Mouse (Mus musculus): ENCODE measurements at regions not wholly inside any gene's neighbourhood (a gene's known extent, or its start where the extent isn't known, plus 50 kb on each side); places are given as distances from the start of the nearest gene placed in this dataset.

GRCm38 (mm10) chr3:121880355-121880754 is 65.3 kb upstream of the Abcd3 start:
- Histone ChIP-seq H3K9me3 (ENCODE audit: low read length) (no peaks in the 10 kb centered on the region), H3K4me3 (ENCODE audit: low read depth, low read length) (no peak overlapping the region), H3K27ac (ENCODE audit: low read length) (no peak overlapping the region), H3K4me1 (ENCODE audit: insufficient read depth, low read depth, low read length) (no peaks in the 10 kb centered on the region), H3K4me2 (replicated peaks; ENCODE audit: low read depth, low read length) (no peak overlapping the region), H3K9ac (replicated peaks; ENCODE audit: low read depth) (no peak overlapping the region), H3K27me3 (replicated peaks; ENCODE audit: insufficient read depth, low read length) (no peaks in the 10 kb centered on the region), H3K36me3 (ENCODE audit: insufficient read depth, low read length) (no peaks in the 10 kb centered on the region)
- TF ChIP-seq EP300 (IDR thresholded peaks at IDR 0.05) (no peak), CTCF (IDR thresholded peaks at IDR 0.05) (no peak)
- ATAC-seq (no peak), DNase-seq (ENCODE audit: low spot score) (no peak)
- 84% methylated on average over 8 of the region's 8 CpGs for WGBS

GRCm38 (mm10) chr3:121875072-121875471 is 60.0 kb upstream of the Abcd3 start:
- 70% methylated on average over 4 of the region's 4 CpGs for WGBS
- H3K27ac ChIP-seq (ENCODE audit: low read length), result no peak overlapping the region
- no peaks in the 10 kb centered on the region for H3K4me1 ChIP-seq (ENCODE audit: insufficient read depth, low read depth, low read length)
- ATAC-seq (no peak), DNase-seq (ENCODE audit: low spot score) (no peak)
- TF ChIP-seq EP300 (IDR thresholded peaks at IDR 0.05) (no peak), CTCF (IDR thresholded peaks at IDR 0.05) (no peak)
- H3K27me3 ChIP-seq (replicated peaks; ENCODE audit: insufficient read depth, low read length), result no peaks in the 10 kb centered on the region
- no peak overlapping the region for H3K4me3 ChIP-seq (ENCODE audit: low read depth, low read length)
- H3K9ac ChIP-seq (replicated peaks; ENCODE audit: low read depth), result no peak overlapping the region
- H3K9me3 ChIP-seq (ENCODE audit: low read length), result no peaks in the 10 kb centered on the region
- no peak overlapping the region for H3K4me2 ChIP-seq (replicated peaks; ENCODE audit: low read depth, low read length)
- no peaks in the 10 kb centered on the region for H3K36me3 ChIP-seq (ENCODE audit: insufficient read depth, low read length)

GRCm38 (mm10) chr3:121874576-121874975 is 59.5 kb upstream of the Abcd3 start:
- WGBS, result 89% methylated on average over 1 of the region's 1 CpGs

GRCm38 (mm10) chr3:121873572-121873971 is 58.5 kb upstream of the Abcd3 start:
- H3K4me3 ChIP-seq (ENCODE audit: low read depth, low read length), result no peak overlapping the region
- WGBS, result 90% methylated on average over 2 of the region's 2 CpGs
- no peak for TF ChIP-seq CTCF (IDR thresholded peaks at IDR 0.05)
- no peak for TF ChIP-seq EP300 (IDR thresholded peaks at IDR 0.05)
- no peaks in the 10 kb centered on the region for H3K36me3 ChIP-seq (ENCODE audit: insufficient read depth, low read length)
- no peak overlapping the region for H3K9ac ChIP-seq (replicated peaks; ENCODE audit: low read depth)
- no peaks in the 10 kb centered on the region for H3K27me3 ChIP-seq (replicated peaks; ENCODE audit: insufficient read depth, low read length)
- H3K9me3 ChIP-seq (ENCODE audit: low read length), result no peaks in the 10 kb centered on the region
- H3K27ac ChIP-seq (ENCODE audit: low read length), result no peak overlapping the region
- no peaks in the 10 kb centered on the region for H3K4me1 ChIP-seq (ENCODE audit: insufficient read depth, low read depth, low read length)
- H3K4me2 ChIP-seq (replicated peaks; ENCODE audit: low read depth, low read length), result no peak overlapping the region
- no peak for ATAC-seq
- DNase-seq (ENCODE audit: low spot score), result no peak

More at GRCm38 (mm10) chr3:121874576-121874975, 59.5 kb upstream of the Abcd3 start:
- no peak for TF ChIP-seq EP300 (IDR thresholded peaks at IDR 0.05)
- no peak for TF ChIP-seq CTCF (IDR thresholded peaks at IDR 0.05)
- no peak overlapping the region for H3K9ac ChIP-seq (replicated peaks; ENCODE audit: low read depth)
- ATAC-seq, result peak; percentile 37; the same call in 1 of the 2 replicates
- H3K9me3 ChIP-seq (ENCODE audit: low read length), result no peaks in the 10 kb centered on the region
- H3K27me3 ChIP-seq (replicated peaks; ENCODE audit: insufficient read depth, low read length), result no peaks in the 10 kb centered on the region
- H3K4me1 ChIP-seq (ENCODE audit: insufficient read depth, low read depth, low read length), result no peaks in the 10 kb centered on the region
- DNase-seq (ENCODE audit: low spot score), result peak; percentile 58
- H3K4me3 ChIP-seq (ENCODE audit: low read depth, low read length), result no peak overlapping the region
- H3K4me2 ChIP-seq (replicated peaks; ENCODE audit: low read depth, low read length), result no peak overlapping the region
- no peaks in the 10 kb centered on the region for H3K36me3 ChIP-seq (ENCODE audit: insufficient read depth, low read length)
- no peak overlapping the region for H3K27ac ChIP-seq (ENCODE audit: low read length)

GRCm38 (mm10) chr3:121872685-121873084 is 57.6 kb upstream of the Abcd3 start:
- TF ChIP-seq EP300 (IDR thresholded peaks at IDR 0.05) (no peak), CTCF (IDR thresholded peaks at IDR 0.05) (no peak)
- H3K4me3 ChIP-seq (ENCODE audit: low read depth, low read length), result no peak overlapping the region
- no peak for DNase-seq (ENCODE audit: low spot score)
- H3K9ac ChIP-seq (replicated peaks; ENCODE audit: low read depth), result no peak overlapping the region
- no peak for ATAC-seq
- H3K4me1 ChIP-seq (ENCODE audit: insufficient read depth, low read depth, low read length), result no peaks in the 10 kb centered on the region
- H3K4me2 ChIP-seq (replicated peaks; ENCODE audit: low read depth, low read length), result no peak overlapping the region
- no peaks in the 10 kb centered on the region for H3K9me3 ChIP-seq (ENCODE audit: low read length)
- no peaks in the 10 kb centered on the region for H3K36me3 ChIP-seq (ENCODE audit: insufficient read depth, low read length)
- H3K27ac ChIP-seq (ENCODE audit: low read length), result no peak overlapping the region
- H3K27me3 ChIP-seq (replicated peaks; ENCODE audit: insufficient read depth, low read length), result no peaks in the 10 kb centered on the region
- 87% methylated on average over 3 of the region's 3 CpGs for WGBS

- H3K9ac ChIP-seq (replicated peaks; ENCODE audit: low read depth), result no peak overlapping the region
- ATAC-seq (no peak), DNase-seq (ENCODE audit: low spot score) (no peak)
- no peak overlapping the region for H3K27ac ChIP-seq (ENCODE audit: low read length)
- no peaks in the 10 kb centered on the region for H3K27me3 ChIP-seq (replicated peaks; ENCODE audit: insufficient read depth, low read length)
- no peaks in the 10 kb centered on the region for H3K9me3 ChIP-seq (ENCODE audit: low read length)
- 86% methylated on average over 4 of the region's 4 CpGs for WGBS
- no peaks in the 10 kb centered on the region for H3K4me1 ChIP-seq (ENCODE audit: insufficient read depth, low read depth, low read length)
- H3K4me3 ChIP-seq (ENCODE audit: low read depth, low read length), result no peak overlapping the region
- TF ChIP-seq EP300 (IDR thresholded peaks at IDR 0.05) (no peak), CTCF (IDR thresholded peaks at IDR 0.05) (no peak)
- H3K4me2 ChIP-seq (replicated peaks; ENCODE audit: low read depth, low read length), result no peak overlapping the region
- no peaks in the 10 kb centered on the region for H3K36me3 ChIP-seq (ENCODE audit: insufficient read depth, low read length)
Measured at GRCm38 (mm10) chr3:121871795-121872194, 56.7 kb upstream of the Abcd3 start.

GRCm38 (mm10) chr3:121870726-121871125 is 55.6 kb upstream of the Abcd3 start:
- H3K4me1 ChIP-seq (ENCODE audit: insufficient read depth, low read depth, low read length), result no peaks in the 10 kb centered on the region
- H3K4me3 ChIP-seq (ENCODE audit: low read depth, low read length), result no peak overlapping the region
- no peak for DNase-seq (ENCODE audit: low spot score)

More at GRCm38 (mm10) chr3:121870726-121871125, 55.6 kb upstream of the Abcd3 start:
- ATAC-seq, result no peak
- H3K9me3 ChIP-seq (ENCODE audit: low read length), result no peaks in the 10 kb centered on the region
- H3K36me3 ChIP-seq (ENCODE audit: insufficient read depth, low read length), result no peaks in the 10 kb centered on the region
- TF ChIP-seq EP300 (IDR thresholded peaks at IDR 0.05) (no peak), CTCF (IDR thresholded peaks at IDR 0.05) (no peak)
- WGBS, result 81% methylated on average over 6 of the region's 6 CpGs
- no peak overlapping the region for H3K9ac ChIP-seq (replicated peaks; ENCODE audit: low read depth)
- no peak overlapping the region for H3K27ac ChIP-seq (ENCODE audit: low read length)
- no peaks in the 10 kb centered on the region for H3K27me3 ChIP-seq (replicated peaks; ENCODE audit: insufficient read depth, low read length)
- no peak overlapping the region for H3K4me2 ChIP-seq (replicated peaks; ENCODE audit: low read depth, low read length)
